Mouse (Mus musculus): Measurements from ENCODE around the gene Gipc1.

- TF ChIP-seq CTCF (IDR thresholded peaks at IDR 0.05; ENCODE audit: control insufficient read depth, insufficient read depth, low read length): no peak
- TF ChIP-seq POLR2A (IDR thresholded peaks at IDR 0.05; ENCODE audit: borderline replicate concordance, control insufficient read depth, low read depth, low read length): no peak
Measured at GRCm38 (mm10) chr8:83700423-83701085, 48.1 kb downstream of the Gipc1 start.
